Mouse (Mus musculus) CH12.LX (cell line): Measurements from ENCODE around the gene Tnrc6b.

Source experiments
- CTCF ChIP-seq, 2 experiments: IDR thresholded peaks in 1 of 2; conservative IDR thresholded peaks in 1 of 2; 2 replicates each; pipeline ENCODE4 v1.5.1; 2011 to 2012; ENCODE audit warnings: low read depth in 2 of 2, low read length in 2 of 2, improper control_type of control experiment in 1 of 2, inconsistent platforms in 1 of 2, mild to moderate bottlenecking in 1 of 2, moderate library complexity in 1 of 2
- ETS1 ChIP-seq: conservative IDR thresholded peaks from 2 replicates; pipeline ENCODE4 v1.6.1; 2012; ENCODE audit warnings: low read depth, mild to moderate bottlenecking, inconsistent platforms, low read length, improper control_type of control experiment, moderate library complexity
- USF1 ChIP-seq: IDR thresholded peaks from 2 replicates; pipeline ENCODE4 v1.6.1; 2014; ENCODE audit warnings: low read depth, mild to moderate bottlenecking, inconsistent platforms, low read length, improper control_type of control experiment

DNA sequence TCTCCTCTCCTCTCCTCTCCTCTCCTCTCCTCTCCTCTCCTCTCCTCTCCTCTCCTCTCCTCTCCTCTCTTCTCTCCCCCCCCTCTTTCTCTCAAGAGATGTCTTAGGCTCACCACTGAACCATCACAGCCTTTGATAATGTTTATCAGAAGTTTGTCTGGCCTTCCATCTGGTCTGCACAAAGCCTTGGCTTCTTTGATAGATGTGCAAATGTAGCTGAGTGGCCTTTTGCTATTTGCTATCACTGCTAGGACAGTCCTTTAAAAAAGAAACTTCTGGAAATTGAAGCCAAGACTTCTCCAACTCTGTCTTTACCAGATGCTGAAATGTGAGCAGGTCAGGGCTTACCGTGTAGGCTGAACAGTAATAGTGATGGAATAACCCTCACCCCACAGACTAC, 90.5 kb downstream of the Tnrc6b start:
- no peak for TF ChIP-seq CTCF (conservative IDR thresholded peaks at IDR 0.05 in 1 of 2, IDR thresholded peaks at IDR 0.05 in 1 of 2; ENCODE audit: low read depth in 2 of 2, low read length in 2 of 2)
- no peak for TF ChIP-seq USF1
- no peak for TF ChIP-seq ETS1
